Mouse (Mus musculus): ENCODE results near the gene Pacrg. TPM values are rescaled to one million over a fixed set of nuclear protein-coding genes. Genes with fewer than 3 reads are reported as not detected.

Pacrg gene
- total RNA-seq, 2 experiments from 2014 or later = 1.4 to 2.2 TPM

GRCm38 (mm10) chr17:10633769-10634168, 206.3 kb downstream of the Pacrg start:
- Histone ChIP-seq H3K27ac (no peak overlapping the region), H3K4me3 (no peak overlapping the region)
- intact Hi-C loops (cut with DNase I) = no loop called here
- no peak for DNase-seq
- TF ChIP-seq CTCF (IDR thresholded peaks at IDR 0.05) = no peak

DNA sequence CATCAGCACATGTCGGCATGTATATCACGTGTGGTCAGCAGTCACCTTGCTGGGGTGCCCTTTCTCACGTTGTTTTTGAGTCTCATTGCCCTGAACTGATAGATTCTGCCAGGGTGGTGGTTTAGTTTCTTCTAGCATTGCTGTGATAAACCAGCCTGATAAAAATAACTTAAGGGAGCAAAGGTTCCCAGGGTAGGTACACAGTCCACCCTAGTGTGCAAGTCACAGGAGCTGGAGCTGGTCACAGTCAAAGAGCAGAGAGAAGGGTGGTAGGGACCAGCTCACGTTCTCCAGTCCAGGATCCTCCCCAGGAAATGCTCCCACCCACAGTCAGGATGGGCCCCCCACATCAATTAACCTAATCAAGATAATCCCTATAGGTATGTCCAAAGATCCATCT, 211.9 kb downstream of the Pacrg start:
- TF ChIP-seq CTCF (IDR thresholded peaks at IDR 0.05) = no peak
- no peak for DNase-seq
- intact Hi-C loops (cut with DNase I) = no loop called here
- H3K4me3 ChIP-seq = no peak overlapping the region
- no peak overlapping the region for H3K27ac ChIP-seq

GRCm38 (mm10) chr17:10627476-10627875, 212.6 kb downstream of the Pacrg start:
- DNase-seq = no peak
- H3K4me3 ChIP-seq = no peak overlapping the region
- no peak for TF ChIP-seq CTCF (IDR thresholded peaks at IDR 0.05)
- no peak overlapping the region for H3K27ac ChIP-seq
- intact Hi-C loops (cut with DNase I) = no loop called here

- intact Hi-C loops (cut with DNase I) = no loop called here
- Histone ChIP-seq H3K27ac (no peak overlapping the region), H3K4me3 (no peak overlapping the region)
- no peak for DNase-seq
- no peak for TF ChIP-seq CTCF (IDR thresholded peaks at IDR 0.05)
Measured at GRCm38 (mm10) chr17:10626299-10627095, 213.6 kb downstream of the Pacrg start.

GRCm38 (mm10) chr17:10624699-10625424, 215.2 kb downstream of the Pacrg start:
- intact Hi-C loops (cut with DNase I) = no loop called here
- no peak overlapping the region for H3K4me3 ChIP-seq
- DNase-seq = no peak
- no peak for TF ChIP-seq CTCF (IDR thresholded peaks at IDR 0.05)
- H3K27ac ChIP-seq = no peak overlapping the region

DNA sequence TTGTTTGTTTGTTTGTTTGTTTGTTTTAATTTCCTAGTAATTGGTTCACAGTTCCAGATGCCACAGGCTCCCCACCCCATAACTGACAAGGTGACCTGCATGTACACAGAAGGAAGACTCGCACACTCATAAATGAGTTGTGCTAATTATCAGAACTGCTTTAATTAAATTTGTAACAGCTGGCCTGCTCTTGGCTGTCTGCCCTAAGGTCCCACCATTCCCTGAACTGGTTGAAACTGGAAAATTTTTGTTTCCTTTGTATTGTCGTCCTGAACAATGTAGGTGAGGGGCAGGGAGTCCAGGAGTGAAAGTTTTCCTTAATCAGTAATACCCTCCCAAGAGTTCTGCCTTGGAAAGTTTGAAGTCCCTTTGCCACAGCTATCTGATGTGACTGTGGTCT, 219.5 kb downstream of the Pacrg start:
- Histone ChIP-seq H3K27ac (no peak overlapping the region), H3K4me3 (no peak overlapping the region)
- no peak for TF ChIP-seq CTCF (IDR thresholded peaks at IDR 0.05)
- DNase-seq = no peak
- intact Hi-C loops (cut with DNase I) = no loop called here

DNA sequence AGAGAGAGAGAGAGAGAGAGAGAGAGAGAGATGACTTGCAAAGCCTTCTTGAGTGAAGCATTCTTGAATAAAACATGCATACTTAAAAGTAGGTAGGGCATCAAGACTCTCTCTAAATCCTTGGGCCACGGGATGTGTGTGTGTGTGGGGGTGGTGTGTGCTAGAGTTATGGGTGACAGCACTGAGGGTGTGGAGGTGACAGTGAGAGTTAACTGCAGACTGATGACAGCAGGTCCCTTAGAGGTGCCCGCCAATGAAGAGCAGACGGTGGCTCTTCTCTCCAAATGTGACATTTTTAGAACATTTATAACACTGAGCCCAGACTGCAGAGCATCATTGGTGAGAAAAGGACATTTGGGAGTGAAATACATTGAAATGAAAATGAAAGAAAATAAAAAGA, 220.2 kb downstream of the Pacrg start:
- no peak for DNase-seq
- intact Hi-C loops (cut with DNase I) = no loop called here
- no peak overlapping the region for H3K4me3 ChIP-seq
- H3K27ac ChIP-seq = no peak overlapping the region
- TF ChIP-seq CTCF (IDR thresholded peaks at IDR 0.05) = no peak

DNA sequence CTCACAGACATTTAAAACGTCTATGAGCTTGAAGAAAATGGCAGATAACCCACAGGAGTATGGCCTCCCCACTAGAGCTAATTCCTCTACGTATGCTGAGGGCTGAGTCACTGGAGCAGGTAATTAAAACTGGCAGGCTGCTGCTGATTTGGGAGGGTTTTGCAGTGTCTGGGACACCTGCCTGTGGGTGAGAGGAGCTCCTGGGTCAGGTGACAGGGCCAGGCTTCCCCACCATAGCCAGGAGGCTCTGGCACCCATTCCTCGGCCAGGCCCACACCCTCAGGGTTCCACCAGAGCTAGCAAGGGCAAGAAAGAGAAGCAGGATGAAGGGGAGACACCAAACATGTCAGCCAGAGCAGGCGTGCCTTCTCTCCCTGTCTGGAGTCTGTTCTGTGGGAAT, 222.5 kb downstream of the Pacrg start:
- Histone ChIP-seq H3K4me3 (no peak overlapping the region), H3K27ac (no peak overlapping the region)
- intact Hi-C loops (cut with DNase I) = no loop called here
- no peak for DNase-seq
- no peak for TF ChIP-seq CTCF (IDR thresholded peaks at IDR 0.05)

GRCm38 (mm10) chr17:10615611-10616010, 224.5 kb downstream of the Pacrg start:
- Histone ChIP-seq H3K4me3 (no peak overlapping the region), H3K27ac (no peak overlapping the region)
- DNase-seq = no peak
- no peak for TF ChIP-seq CTCF (IDR thresholded peaks at IDR 0.05)
- intact Hi-C loops (cut with DNase I) = no loop called here

DNA sequence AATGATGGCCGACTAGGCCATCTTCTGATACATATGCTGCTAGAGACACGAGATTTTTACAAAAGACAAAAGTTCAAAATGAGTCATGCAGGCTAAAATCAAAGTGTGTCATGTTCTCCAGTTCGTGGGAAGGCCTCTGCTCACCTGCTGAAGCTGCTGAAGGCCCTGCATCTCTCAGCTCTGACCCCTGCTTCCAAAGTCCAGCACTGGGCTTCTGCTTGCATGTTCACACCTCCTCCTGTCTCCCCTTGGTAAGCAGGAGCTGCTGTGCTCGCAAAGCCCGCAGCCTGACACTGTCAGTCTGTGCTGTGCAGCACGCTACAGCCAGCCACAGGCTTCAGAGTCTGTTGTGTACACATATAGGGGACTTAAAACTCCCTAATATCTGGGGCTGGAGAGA, 225.4 kb downstream of the Pacrg start:
- no peak for DNase-seq
- Histone ChIP-seq H3K4me3 (no peak overlapping the region), H3K27ac (no peak overlapping the region)
- intact Hi-C loops (cut with DNase I) = no loop called here
- no peak for TF ChIP-seq CTCF (IDR thresholded peaks at IDR 0.05)

DNA sequence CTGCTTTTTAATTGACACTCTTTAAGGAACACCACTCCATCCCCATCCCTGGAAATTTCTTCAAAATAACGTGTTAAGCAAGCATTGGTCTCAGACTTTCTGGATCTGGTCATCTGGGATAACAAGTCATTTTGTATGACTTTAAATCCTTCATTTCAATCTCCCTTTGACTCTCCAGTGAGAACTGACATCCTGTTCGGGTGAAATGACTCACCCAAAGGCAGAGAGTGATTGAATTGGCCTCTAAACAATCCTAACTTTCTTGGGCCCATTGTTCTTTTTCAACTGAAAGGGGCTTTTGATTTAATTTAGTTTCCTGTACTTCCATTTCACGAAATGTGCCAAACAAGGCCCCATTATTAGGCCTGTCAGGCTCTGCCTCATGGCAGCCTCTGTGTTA, 228.5 kb downstream of the Pacrg start:
- no peak for TF ChIP-seq CTCF (IDR thresholded peaks at IDR 0.05)
- no peak overlapping the region for H3K4me3 ChIP-seq
- DNase-seq = no peak
- intact Hi-C loops (cut with DNase I) = no loop called here
- H3K27ac ChIP-seq = no peak overlapping the region

DNA sequence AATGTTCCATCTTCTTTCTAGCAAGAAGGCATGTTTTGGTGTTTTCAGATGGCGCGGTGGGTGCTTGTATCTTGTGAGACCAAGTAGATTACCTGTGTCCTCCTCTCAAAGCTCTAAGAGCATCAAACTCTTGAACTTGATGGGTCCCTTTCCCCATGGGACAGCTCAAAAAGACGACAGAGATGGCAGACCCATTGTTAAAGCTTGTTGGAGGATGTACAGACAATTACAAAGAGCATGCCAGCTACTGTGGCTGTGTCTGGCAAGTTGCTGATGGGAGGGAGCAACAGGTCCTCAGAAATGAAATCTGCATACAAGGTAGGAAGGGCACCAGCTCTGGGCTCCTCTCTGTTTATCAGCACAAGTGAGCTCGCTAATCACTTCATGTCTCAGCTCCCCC, 232.0 kb downstream of the Pacrg start:
- H3K4me3 ChIP-seq = no peak overlapping the region
- no peak overlapping the region for H3K27ac ChIP-seq
- DNase-seq = no peak
- TF ChIP-seq CTCF (IDR thresholded peaks at IDR 0.05) = no peak
- intact Hi-C loops (cut with DNase I) = no loop called here

DNA sequence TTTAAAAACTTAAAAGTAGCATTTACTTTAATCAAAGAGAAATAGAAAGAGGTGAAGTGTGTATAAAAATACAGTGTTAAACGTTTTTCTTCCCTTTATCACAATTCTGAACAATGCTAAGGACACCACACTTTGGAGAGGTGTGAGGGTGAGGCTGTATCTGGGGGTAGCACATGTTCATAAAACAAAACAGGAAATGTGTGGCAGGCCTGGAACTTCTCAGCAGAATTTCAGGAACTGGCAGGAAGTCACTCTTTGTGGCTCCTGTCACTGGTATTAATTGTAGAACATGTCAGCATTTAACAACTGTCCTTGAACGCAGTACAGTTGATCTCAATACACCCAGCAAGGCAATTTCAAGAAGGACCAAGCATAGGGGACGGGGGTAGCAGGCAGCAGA, 234.0 kb downstream of the Pacrg start:
- Histone ChIP-seq H3K27ac (no peak overlapping the region), H3K4me3 (no peak overlapping the region)
- DNase-seq = no peak
- no peak for TF ChIP-seq CTCF (IDR thresholded peaks at IDR 0.05)
- intact Hi-C loops (cut with DNase I) = no loop called here

DNA sequence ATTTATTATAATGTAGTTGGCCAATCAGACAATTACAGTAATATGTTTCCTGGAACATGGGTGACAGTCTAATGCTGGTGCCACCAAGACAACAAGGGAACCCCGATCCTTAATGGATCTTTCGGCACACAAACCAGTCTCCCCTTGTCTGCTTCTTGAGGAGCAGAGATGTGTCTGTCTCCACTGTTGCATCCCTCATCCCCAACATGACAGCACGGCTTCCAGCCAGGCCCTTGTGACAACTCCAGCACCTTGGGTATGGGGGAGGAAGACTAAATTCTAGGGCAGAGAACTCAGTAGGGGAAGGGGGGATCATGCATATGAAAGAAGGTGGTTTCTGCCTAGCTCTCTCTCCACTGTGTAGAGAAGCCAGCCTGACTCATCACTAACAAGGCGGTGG, 242.4 kb downstream of the Pacrg start:
- Histone ChIP-seq H3K27ac (no peak overlapping the region), H3K4me3 (no peak overlapping the region)
- TF ChIP-seq CTCF (IDR thresholded peaks at IDR 0.05) = no peak
- no peak for DNase-seq
- intact Hi-C loops (cut with DNase I) = no loop called here

All from gastrocnemius, adult 2 months (tissue).